Mouse (Mus musculus) granulocyte monocyte progenitor cell, adult 5-6 weeks (primary cell): Measurements from ENCODE around the gene Prmt3. TPM values are rescaled to one million over a fixed set of nuclear protein-coding genes. Genes with fewer than 3 reads are reported as not detected.
A peak's percentile ranks its signal among the peaks of the same experiment; 100 is the strongest.

Source experiments
- ATAC-seq: replicated peaks from 2 replicates; pipeline ENCODE4 v1.8.0; 2016; ENCODE audit warnings: mild to moderate bottlenecking, moderate TSS enrichment, inconsistent platforms; ENCODE audit not compliant: poor library complexity, severe bottlenecking
- total RNA-seq, 2 experiments: library from RNA; stranded (forward) in 1 of 2; stranded (reverse) in 1 of 2; fragments of 200-712, 200-1000 nt in 1 of 2; fragments of >200 nt in 1 of 2; fragmentation: Nextera tagmentation in 1 of 2; gene quantifications; 2 replicates each; pipeline ENCODE4 v1.2.3; 2014 to 2017

Prmt3 gene
- total RNA-seq, 2 experiments from 2014 or later = 57.4 to 79.0 TPM

DNA sequence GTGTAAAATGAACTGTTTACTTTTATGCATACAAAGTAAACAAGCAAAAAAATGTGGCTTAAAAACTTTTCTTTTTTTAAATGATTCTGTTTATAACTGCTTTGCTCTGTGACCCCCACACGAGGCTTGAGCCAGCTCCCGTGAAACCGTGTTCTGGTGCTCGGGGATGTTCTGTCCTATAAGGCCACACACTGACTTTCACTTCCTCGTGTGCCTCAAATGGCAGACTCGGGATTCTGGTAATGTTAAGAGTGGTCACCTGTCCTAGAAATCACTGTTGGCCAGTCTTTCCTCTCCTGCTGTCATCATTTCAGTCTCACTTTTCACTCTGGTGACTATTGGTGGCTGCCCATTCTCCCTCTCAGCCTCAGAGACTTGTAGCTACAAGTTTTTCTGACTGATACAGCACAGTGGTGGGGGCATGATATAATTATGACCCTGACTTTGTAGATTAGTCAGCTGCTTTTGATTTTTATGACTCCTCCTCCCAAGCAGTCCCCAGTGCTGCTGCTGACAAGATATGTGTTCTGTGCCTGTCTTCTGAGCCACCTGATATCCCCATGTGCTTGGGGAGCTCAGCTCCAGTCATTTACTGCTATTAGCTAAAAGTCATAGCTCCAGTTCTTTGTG lies 65.3 kb downstream of the Prmt3 start:
- ATAC-seq = peak; percentile 77

- no peak for ATAC-seq
These were observed 69.8 kb downstream of the Prmt3 start for GRCm38 (mm10) chr7:49847939-49848338.

GRCm38 (mm10) chr7:49853342-49854181 lies 75.4 kb downstream of the Prmt3 start:
- ATAC-seq = no peak

GRCm38 (mm10) chr7:49857347-49857746 lies 79.2 kb downstream of the Prmt3 start:
- no peak for ATAC-seq

- ATAC-seq = no peak
These were observed 80.1 kb downstream of the Prmt3 start for GRCm38 (mm10) chr7:49858257-49858656.

DNA sequence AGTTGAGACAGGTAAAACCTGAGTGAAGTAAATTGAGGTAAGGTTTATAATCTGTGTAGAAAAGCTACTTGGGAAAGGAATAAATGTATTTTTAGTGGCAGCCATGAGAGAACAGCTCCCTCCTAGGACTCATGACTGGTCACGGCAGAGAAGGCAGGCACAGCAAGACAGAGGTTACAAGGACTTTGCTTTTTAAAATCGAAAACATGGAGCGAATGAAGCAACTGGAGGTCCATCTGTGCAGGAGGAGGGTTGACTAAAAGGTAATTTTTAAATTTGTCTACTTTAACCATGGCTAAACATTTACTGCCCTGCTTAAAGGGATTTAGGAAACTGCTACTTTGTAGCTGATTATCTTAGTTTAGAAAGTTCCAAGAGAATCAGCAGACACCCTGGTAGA lies 81.7 kb downstream of the Prmt3 start:
- ATAC-seq = no peak

DNA sequence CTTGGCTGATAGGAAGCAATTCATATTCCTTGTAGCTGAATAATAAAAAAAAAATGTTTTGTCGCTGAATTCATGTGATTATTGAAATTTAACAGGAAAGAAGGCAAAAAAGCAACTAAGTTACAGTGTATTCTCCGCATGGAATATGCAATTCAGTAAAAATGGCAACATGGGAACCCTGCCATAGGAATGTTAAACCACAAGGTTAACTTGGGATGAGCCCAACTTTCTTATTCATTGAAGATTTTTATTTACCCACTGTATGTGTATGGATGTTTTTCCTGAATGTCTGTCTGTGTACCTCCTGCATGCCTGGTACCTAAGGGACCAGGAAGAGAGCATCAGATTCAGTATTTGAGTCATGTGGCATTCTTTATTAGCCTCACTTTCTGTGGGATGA lies 83.0 kb downstream of the Prmt3 start:
- ATAC-seq = no peak

DNA sequence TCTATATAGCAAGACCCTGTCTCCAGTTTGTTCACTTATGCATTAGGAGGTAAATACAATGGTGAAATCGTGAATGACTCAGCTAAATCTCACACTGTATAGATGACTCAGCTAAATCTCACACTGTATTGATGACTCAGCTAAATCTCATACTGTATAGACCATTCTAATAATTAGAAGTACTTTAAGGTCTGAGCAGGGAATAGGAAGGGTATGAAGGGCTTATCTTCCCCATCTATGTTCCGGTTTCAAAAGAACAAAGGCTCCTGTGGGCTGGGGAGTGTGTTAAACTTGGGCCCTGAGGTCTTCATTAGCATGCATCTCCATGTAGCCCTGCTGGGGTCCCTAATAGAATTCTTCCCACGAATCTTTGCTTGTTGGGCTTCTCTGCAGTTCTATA lies 85.6 kb downstream of the Prmt3 start:
- ATAC-seq = peak; percentile 25; the same call in 1 of the 2 replicates

- ATAC-seq = no peak
These were observed 91.5 kb downstream of the Prmt3 start for GRCm38 (mm10) chr7:49869656-49870055.

DNA sequence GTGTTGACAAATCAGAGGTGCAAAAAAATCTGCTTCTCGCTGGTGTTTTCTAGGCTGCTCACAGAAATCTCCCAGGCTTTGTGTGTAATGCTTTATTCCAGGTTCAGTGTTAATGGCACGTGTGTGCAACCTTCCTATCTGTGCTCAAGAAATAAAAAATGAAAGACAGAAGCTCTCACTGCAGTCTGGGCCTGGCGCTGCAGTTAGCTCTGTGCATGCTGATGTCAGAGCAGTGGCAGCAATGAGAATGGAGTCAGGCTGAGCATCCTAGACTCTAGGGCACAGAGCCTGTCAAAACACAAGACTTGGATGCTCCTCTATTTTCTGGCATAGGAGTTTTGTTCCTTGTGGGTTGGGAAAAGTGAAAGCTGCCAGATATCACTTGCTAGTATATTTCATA lies 92.1 kb downstream of the Prmt3 start:
- no peak for ATAC-seq

DNA sequence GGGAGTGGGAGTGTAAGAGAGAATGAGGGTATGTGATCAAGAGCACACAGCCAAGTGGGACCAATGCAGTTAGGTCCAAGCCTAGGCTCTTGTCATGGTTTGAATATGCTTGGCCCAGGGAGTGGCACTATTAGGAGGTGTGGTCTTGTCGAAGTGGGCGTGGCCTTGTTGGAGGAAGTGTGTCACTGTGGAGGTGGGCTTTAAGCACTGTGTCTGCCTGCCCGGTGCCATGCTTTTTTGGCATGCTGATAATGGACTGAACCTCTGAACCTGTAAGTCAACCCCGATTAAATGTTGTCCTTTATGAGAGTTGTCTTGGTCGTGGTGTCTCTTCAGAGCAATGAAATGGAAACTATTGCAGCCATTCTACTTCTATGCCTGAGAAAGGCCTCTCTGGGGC lies 99.2 kb downstream of the Prmt3 start:
- ATAC-seq = no peak

GRCm38 (mm10) chr7:49879051-49879450 lies 100.9 kb downstream of the Prmt3 start:
- no peak for ATAC-seq

DNA sequence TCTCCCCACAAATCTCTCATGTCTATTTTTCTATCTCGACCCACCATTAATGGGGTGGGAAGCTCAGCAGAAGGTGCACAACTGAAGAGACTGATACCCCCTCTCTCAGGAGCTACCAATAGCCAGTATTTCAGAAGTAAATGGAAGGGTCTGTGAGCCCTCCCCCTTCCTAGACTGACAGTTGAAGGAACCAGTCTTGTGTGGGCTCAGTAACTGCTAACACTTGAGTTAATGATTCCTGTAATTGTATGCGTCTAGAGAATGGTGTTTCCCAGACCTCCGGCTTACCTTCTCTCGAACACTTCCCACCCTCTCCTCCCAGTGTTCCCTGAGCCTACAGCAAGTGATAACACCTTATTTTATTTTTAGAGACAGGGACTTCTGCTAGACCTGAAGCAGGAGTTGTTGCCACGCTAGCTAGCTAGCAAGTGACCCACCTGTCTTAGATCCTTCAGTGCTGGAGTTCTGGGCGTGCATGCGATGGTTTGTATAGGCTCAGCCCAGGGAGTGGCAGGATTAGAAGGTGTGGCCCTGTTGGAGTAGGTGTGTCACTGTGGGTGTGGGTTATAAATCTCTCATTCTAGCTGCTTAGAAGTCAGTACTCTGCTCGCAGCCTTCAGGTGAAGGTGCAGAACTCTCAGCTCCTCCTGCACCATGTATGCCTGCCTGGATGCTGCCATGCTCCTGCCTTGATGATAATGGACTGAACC lies 102.0 kb downstream of the Prmt3 start:
- ATAC-seq = no peak

GRCm38 (mm10) chr7:49882288-49882687 lies 104.1 kb downstream of the Prmt3 start:
- no peak; the same call in 1 of the 2 replicates for ATAC-seq

DNA sequence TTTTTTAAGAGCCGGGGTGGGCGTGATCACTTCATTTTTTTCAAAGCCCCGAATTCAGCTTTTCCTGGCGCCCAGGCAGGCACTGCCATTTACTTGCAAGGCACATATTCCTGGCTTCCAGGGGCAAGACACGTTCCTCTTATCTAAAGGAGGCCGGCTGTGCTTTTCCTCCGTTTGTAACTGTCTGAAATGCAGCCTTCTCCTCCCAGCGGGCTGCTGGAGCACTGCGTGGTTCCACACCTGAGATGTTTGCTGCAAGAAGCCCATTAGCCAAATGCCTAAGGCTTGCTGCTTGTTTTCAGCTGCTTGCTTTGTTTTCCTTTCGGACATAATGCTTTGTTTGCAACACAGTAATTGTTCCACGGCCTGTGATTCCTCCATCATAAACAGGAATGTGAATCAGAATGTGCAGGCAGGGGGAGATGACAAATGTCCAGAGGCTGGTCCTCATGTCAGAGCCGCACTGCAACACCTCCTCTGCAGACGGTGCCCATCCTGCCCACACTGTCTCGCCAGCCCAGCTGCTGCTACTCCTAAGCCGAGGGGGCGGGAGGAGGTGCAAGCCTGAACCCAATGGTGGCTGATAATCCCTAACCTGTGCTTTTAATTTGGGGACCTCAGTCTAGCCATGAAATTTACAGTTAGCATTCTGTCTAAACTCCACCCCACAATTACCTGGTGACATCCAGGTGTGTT lies 104.7 kb downstream of the Prmt3 start:
- ATAC-seq = no peak

DNA sequence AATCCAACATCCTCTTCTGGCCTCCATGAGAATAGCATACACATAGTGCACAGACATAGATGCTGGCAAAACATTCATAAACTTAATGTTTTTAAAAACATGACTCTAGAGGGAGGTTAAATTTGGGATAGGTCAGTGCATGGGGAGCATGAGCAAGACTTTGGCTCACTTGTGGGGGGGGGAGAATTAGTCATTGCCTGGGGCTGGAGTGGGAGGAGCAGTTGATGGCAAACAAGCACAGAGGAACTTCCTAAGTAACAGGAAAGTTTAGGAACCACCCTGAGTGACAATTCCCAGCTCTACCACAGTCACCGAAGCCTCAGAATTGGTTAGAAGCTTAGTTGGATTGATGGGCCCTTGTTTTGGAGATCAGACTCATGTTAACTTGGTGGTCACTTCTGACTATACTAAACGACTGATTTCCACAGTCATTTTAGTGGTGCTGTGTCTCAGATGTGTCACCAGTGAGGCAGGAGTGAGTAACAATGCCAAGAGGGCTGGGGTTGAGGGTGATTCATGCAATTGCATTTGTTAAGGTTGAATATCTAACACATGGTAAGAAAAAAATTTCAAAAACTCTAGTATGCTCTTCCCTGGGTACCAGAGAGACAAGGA lies 109.7 kb downstream of the Prmt3 start:
- no peak for ATAC-seq

DNA sequence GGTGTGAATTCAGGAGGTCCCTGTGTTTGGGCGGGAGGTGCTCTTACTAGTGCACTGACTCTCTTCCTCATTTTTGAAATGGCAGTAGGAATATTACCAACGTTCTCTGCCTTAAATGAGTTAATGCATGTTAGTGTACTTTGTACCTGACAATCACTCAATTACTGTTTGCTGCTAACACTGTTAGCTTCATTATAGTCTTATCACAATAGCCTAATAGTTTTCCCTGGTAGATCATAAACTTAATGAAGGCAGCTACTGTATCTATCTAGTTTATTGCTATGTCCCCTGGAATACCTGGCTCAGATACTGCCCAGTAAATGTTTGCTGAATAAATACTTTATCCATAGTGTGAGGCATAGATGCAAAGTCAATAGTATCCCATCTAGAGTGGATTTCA lies 116.6 kb downstream of the Prmt3 start:
- no peak for ATAC-seq

DNA sequence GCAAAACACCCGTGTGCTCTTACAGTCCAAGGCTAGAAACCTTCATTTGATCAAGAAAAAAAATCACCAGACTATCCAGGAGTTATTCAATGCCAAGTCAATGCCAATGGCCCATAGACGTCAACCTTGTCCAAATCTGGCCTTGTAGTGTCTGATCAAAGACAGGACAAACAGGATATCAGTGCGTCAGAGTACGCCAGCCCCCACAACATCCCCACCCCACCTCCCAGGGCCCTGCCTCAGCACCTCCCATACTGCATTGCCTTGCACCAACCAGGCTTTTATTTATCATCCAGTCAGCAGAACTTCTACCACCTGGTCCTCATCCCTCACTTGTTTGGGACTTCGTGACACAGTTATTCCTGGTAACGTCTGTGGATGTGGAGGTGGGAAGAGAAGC lies 117.2 kb downstream of the Prmt3 start:
- no peak for ATAC-seq

GRCm38 (mm10) chr7:49902003-49902552 lies 123.9 kb downstream of the Prmt3 start:
- ATAC-seq = no peak
